Mouse (Mus musculus): ENCODE data around the gene BC030870. TPM values are rescaled to one million over a fixed set of nuclear protein-coding genes. Genes with fewer than 3 reads are reported as not detected.

The BC030870 gene
- not detected for total RNA-seq (2022)

GRCm38 (mm10) chr8:65129199-65129788 is at the start of gene BC030870:
Gene BC030870 (minus strand): TSS chr8:65129563.
- no peak for DNase-seq (ENCODE audit: low spot score in 2 of 2)

DNA sequence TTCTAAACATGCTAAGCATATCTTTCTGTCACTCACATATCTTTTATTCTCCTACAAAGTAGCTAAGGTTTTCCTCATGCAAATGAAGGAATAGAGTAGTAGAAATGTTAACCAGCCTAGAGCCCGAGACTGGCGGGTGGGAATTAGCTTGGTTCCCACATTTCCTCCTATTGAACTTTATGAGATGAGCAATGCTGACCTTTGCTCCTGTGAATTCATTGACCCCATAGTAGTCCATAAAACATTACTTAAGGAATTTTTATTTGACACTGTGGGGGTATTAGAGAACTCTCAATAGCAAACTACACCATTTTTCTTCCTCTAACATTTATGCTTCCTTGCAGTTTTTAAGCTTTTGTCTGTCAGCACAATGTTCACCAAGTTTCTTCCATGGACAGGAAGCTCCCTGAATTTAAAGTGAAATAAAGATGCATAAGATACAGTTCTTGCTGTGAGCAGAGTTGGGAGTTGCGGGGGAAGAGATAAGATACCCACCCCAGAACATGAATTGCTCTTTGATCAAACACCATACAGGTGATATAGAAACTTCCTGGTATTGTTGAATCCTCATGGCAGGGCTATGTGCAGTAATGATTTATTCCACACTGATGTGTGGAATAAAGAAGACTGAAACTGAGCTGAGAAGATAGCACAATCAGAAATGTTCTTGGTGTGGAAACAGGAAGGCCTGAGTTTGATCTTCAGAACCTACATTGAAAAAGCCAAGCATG is 45.5 kb upstream of the BC030870 start:
- DNase-seq (ENCODE audit: low spot score in 2 of 2) = no peak

GRCm38 (mm10) chr8:65169184-65169583 is 39.8 kb upstream of the BC030870 start:
- DNase-seq (ENCODE audit: low spot score in 2 of 2) = no peak

DNA sequence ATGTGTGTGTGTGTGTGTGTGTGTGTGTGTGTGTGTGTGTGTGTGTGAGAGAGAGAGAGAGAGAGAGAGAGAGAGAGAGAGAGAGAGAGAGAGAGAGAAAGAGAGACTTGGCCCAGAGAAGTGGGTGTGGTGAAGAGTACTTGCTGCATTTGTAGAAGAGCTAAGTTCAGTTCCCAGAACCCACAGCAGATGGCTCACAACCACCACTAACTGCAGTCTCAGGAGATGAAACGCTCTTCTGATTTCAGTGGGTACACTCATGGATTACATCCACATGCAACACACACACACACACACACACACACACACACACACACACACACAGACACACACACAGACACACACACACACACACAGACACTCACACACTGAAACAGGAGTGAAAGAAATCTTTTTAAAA is 31.3 kb upstream of the BC030870 start:
- DNase-seq (ENCODE audit: low spot score in 2 of 2) = peak in 1 of 2 experiments; percentile 44

GRCm38 (mm10) chr8:65159096-65159748 is 29.9 kb upstream of the BC030870 start:
- DNase-seq (ENCODE audit: low spot score in 2 of 2) = peak; percentile 21 to 38

DNA sequence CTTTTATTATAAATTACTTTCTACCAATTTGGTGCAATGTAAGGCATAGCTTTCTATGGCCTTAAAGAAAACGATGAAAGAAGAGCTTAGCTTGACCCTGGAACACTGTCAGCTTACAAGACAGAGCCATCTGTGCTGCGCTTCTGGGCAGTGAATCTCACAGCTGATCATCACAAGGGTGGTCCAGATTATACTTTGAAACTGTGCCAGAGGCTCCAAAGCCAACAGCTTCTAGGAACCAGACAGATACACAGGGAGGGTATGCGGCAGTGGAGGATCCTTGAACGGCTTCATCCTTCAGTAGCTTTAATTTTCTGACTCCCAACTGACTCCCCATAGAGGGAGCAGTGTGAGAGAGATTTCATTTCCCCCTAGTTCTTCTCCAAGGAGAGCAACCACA is 28.5 kb upstream of the BC030870 start:
- peak in 1 of 2 experiments; percentile 14 for DNase-seq (ENCODE audit: low spot score in 2 of 2)

GRCm38 (mm10) chr8:65138830-65139466 is 9.6 kb upstream of the BC030870 start:
- no peak for DNase-seq (ENCODE audit: low spot score in 2 of 2)

DNA sequence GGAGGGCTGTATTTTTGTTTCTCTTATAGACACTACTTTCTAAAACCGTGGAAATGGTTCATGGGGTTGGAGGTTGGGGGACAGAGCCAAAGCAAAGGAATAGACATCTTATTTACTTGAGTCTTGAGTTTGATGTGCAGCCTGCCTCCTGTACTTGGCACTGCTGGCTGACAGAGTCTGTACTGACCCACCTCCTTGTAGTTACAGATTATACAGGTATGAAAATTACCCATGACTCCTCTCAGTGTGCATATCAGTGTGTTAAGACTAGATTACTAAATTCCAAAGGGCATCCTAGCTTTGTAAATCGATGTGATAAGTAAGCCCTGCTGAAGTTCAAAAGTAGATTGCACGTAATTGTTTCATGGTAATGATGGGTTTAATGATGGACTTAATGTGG is 2.9 kb downstream of the BC030870 start:
- no peak for DNase-seq (ENCODE audit: low spot score in 2 of 2)

DNA sequence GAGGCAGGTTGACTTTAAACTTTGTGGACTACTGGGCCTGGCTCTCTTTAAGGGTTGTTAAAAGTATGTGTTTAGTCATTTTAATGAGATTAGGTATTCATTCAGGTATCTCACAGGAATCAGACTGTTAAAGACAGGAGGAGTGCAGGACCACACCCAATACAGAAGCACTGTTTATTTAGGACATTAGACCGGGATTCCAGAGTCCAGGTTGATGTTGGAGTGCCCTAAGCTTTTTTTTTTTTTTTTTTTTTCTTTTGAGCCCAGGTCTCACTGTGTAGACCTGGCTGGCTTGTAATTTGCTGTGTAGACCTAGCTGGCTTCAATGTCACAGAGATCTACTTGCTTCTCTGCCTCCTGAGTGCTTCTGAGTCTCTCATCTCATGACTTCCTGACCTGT is 3.3 kb downstream of the BC030870 start:
- no peak for DNase-seq (ENCODE audit: low spot score in 2 of 2)

GRCm38 (mm10) chr8:65112092-65112491 is 17.3 kb downstream of the BC030870 start:
- DNase-seq (ENCODE audit: low spot score in 2 of 2) = no peak

DNA sequence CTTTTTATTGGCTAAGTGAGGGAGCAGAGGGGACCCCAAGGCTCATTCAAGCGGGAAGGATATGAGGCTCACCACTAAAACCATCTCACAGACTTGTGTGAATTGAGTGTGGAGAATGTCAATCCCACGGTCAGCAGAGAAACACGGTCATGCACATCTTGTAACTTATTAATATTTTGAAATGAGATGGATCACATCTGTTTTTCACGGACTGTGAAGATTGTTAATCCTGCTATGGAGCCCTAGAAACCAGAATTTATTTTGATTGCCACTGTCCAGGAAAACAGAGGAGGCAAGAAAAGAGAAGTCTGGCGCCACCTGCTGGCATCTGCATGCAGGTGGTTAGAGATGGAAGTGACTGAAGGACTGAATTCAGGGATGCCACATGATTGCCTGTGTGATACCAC is 19.1 kb downstream of the BC030870 start:
- peak; percentile 37 to 78 for DNase-seq (ENCODE audit: low spot score in 2 of 2)

- DNase-seq (ENCODE audit: low spot score in 2 of 2) = no peak
These were observed 20.4 kb downstream of the BC030870 start for GRCm38 (mm10) chr8:65108936-65109335.

DNA sequence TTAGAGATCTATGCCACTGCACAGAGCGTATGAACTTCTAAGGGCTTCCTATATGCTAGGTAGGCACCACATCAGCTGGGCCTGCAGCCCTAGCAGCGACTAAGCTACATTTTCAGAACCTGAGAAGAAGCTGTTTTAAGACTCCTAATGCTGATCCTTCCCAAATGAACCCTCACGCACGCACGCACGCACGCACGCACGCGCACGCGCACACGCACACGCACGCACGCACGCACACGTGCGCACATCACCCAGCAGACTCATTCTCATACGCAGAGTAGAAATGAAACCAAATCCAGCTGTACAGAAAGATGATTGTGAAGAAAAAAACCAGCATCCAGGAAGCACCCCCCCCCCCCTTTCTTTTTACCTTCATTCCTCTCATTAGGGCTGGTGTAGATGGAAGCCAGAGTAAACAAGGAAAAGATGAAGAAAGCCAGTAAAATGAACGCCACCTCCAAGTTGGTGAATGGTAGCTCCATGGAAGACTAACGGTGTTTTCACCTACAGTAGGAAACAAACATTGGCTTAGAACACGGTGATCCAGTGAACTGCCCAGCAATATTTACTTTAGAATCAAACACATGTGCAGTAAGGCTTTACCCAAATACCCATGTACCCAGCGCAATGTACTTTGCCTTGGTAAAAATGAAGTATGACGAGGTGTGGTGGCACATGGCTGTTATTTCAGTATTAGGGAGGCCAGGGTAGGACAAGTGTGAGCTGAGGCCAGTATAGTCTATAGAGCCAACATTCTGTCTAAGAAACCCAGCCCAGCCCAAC is 21.2 kb downstream of the BC030870 start:
- no peak for DNase-seq (ENCODE audit: low spot score in 2 of 2)

GRCm38 (mm10) chr8:65104041-65104440 is 25.3 kb downstream of the BC030870 start:
- no peak for DNase-seq (ENCODE audit: low spot score in 2 of 2)

GRCm38 (mm10) chr8:65103632-65104031 is 25.7 kb downstream of the BC030870 start:
- no peak for DNase-seq (ENCODE audit: low spot score in 2 of 2)

DNA sequence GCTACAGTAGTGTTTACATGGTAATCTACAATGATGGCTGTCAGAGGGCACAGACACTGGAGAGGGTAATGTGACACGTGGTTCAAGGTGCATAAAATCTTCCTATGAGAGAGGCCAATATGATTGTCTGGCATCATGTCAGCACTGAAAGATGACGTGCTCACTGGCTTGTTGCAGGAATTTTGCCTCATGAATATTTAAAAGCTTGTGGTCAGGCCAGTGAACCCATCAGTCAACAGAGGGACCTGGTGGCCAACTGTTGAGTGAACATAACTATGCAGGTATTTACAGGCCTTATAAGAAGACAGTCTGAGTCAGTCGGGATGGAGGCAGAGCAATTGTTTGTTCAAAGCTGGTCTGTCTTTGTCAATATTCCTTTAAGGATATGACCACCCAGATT is 29.6 kb downstream of the BC030870 start:
- no peak for DNase-seq (ENCODE audit: low spot score in 2 of 2)

- DNase-seq (ENCODE audit: low spot score in 2 of 2) = no peak
These were observed 31.5 kb downstream of the BC030870 start for GRCm38 (mm10) chr8:65097760-65098415.

GRCm38 (mm10) chr8:65089781-65090180 is 39.6 kb downstream of the BC030870 start:
- no peak for DNase-seq (ENCODE audit: low spot score in 2 of 2)

- DNase-seq (ENCODE audit: low spot score in 2 of 2) = no peak
These were observed 41.2 kb downstream of the BC030870 start for GRCm38 (mm10) chr8:65088120-65088519.

DNA sequence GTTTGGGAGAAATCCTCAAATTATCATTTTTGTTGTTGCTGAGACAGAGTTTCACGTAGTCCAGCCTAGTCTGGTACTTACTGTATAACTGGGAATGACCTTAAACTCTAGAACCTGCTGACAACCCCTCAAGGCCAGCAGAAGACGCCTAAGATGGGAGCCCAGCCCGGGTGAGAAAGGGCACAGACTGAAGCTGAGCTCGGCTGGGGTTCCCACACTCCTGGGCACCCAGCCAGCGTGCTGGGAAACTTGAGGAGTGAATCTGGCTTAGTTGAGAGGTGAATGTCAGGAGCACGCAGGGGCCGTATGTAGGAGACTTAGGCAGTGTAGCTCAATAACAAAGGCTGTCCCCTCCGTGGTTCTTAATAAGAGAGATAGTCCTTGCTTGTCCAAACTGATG is 41.7 kb downstream of the BC030870 start:
- DNase-seq (ENCODE audit: low spot score in 2 of 2) = no peak

- DNase-seq (ENCODE audit: low spot score in 2 of 2) = no peak
These were observed 43.7 kb downstream of the BC030870 start for GRCm38 (mm10) chr8:65085680-65086079.
